Mouse (Mus musculus): ENCODE data around the gene Tet1. TPM values are rescaled to one million over a fixed set of nuclear protein-coding genes. Genes with fewer than 3 reads are reported as not detected.

The Tet1 gene
- polyA plus RNA-seq, 1 experiment from 2014 or later: 6.4 TPM

GRCm38 (mm10) chr10:62865167-62866034 is 43.4 kb downstream of the Tet1 start:
- Histone ChIP-seq H3K4me1 (replicated peaks; ENCODE audit: control insufficient read depth, insufficient read depth) (0 out of 2 replicates have a peak, but pooled peaks cover 2% of the 10 kb centered on the region), H3K9ac (ENCODE audit: low read length) (peak overlapping the region; percentile 66), H3K9me3 (ENCODE audit: control insufficient read depth, low read length) (no peaks in the 10 kb centered on the region), H3K27ac (replicated peaks) (peak overlapping the region; percentile 74), H3K36me3 (ENCODE audit: control insufficient read depth, insufficient read depth, low read length) (no peaks in the 10 kb centered on the region), H3K4me3 (ENCODE audit: low read depth, low read length) (peak overlapping the region; percentile 50), H3K27me3 (ENCODE audit: control insufficient read depth, insufficient read depth, low read length) (no peaks in the 10 kb centered on the region), H3K4me2 (replicated peaks; ENCODE audit: low read depth) (peak overlapping the region; percentile 90)
- TF ChIP-seq EP300 (optimal IDR thresholded peaks at IDR 0.05): no peak
- no peak for TF ChIP-seq CTCF (IDR thresholded peaks at IDR 0.05; ENCODE audit: low read depth)
- ATAC-seq (ENCODE audit: low FRiP score, low TSS enrichment) (peak; percentile 89), DNase-seq (ENCODE audit: low spot score) (peak; percentile 60)
- 1% methylated on average over 28 of the region's 28 CpGs for WGBS

DNA sequence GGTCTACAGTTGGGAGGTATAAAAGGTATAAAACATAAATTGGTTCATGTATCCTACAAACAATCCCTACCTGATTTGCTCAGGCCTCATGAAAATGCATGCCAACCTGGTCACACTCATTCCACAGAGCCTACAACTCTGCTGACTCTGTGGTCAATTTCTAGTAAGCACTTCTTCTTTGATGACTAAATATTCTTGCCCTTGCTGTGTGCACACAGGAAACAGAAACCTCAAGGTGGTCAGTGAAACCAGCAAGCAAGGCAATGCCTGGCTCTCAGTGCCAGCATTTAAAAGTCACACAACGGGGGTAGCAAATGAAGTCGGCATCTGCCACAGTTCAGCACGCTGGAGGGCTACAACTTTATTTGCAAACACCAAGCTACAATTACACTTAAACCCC is 45.2 kb downstream of the Tet1 start:
- Histone ChIP-seq H3K9me3 (ENCODE audit: control insufficient read depth, low read length) (no peaks in the 10 kb centered on the region), H3K27me3 (ENCODE audit: control insufficient read depth, insufficient read depth, low read length) (no peaks in the 10 kb centered on the region), H3K4me2 (replicated peaks; ENCODE audit: low read depth) (peak overlapping the region; percentile 90), H3K4me3 (ENCODE audit: low read depth, low read length) (no peak overlapping the region), H3K4me1 (replicated peaks; ENCODE audit: control insufficient read depth, insufficient read depth) (0 out of 2 replicates have a peak, but pooled peaks cover 2% of the 10 kb centered on the region), H3K27ac (replicated peaks) (no peak overlapping the region), H3K9ac (ENCODE audit: low read length) (no peak overlapping the region), H3K36me3 (ENCODE audit: control insufficient read depth, insufficient read depth, low read length) (no peaks in the 10 kb centered on the region)
- DNase-seq (ENCODE audit: low spot score) (no peak), ATAC-seq (ENCODE audit: low FRiP score, low TSS enrichment) (no peak)
- no peak for TF ChIP-seq EP300 (optimal IDR thresholded peaks at IDR 0.05)
- TF ChIP-seq CTCF (IDR thresholded peaks at IDR 0.05; ENCODE audit: low read depth): no peak
- 45% methylated on average over 3 of the region's 3 CpGs for WGBS

GRCm38 (mm10) chr10:62862435-62862834 is 46.4 kb downstream of the Tet1 start:
- 97% methylated on average over 1 of the region's 1 CpGs for WGBS
- H3K36me3 ChIP-seq (ENCODE audit: control insufficient read depth, insufficient read depth, low read length): no peaks in the 10 kb centered on the region
- H3K4me3 ChIP-seq (ENCODE audit: low read depth, low read length): no peak overlapping the region
- H3K9ac ChIP-seq (ENCODE audit: low read length): no peak overlapping the region
- no peaks in the 10 kb centered on the region for H3K27me3 ChIP-seq (ENCODE audit: control insufficient read depth, insufficient read depth, low read length)
- no peaks in the 10 kb centered on the region for H3K9me3 ChIP-seq (ENCODE audit: control insufficient read depth, low read length)
- TF ChIP-seq CTCF (IDR thresholded peaks at IDR 0.05; ENCODE audit: low read depth) (peak; percentile 58), EP300 (optimal IDR thresholded peaks at IDR 0.05) (no peak)
- no peak for ATAC-seq (ENCODE audit: low FRiP score, low TSS enrichment)
- H3K4me1 ChIP-seq (replicated peaks; ENCODE audit: control insufficient read depth, insufficient read depth): 0 out of 2 replicates have a peak, but pooled peaks cover 2% of the 10 kb centered on the region
- H3K27ac ChIP-seq (replicated peaks): no peak overlapping the region
- no peak for DNase-seq (ENCODE audit: low spot score)
- H3K4me2 ChIP-seq (replicated peaks; ENCODE audit: low read depth): no peak overlapping the region

- Histone ChIP-seq H3K36me3 (ENCODE audit: control insufficient read depth, insufficient read depth, low read length) (no peaks in the 10 kb centered on the region), H3K4me1 (replicated peaks; ENCODE audit: control insufficient read depth, insufficient read depth) (0 out of 2 replicates have a peak, but pooled peaks cover 2% of the 10 kb centered on the region), H3K9ac (ENCODE audit: low read length) (no peak overlapping the region), H3K27me3 (ENCODE audit: control insufficient read depth, insufficient read depth, low read length) (no peaks in the 10 kb centered on the region), H3K4me2 (replicated peaks; ENCODE audit: low read depth) (no peak overlapping the region), H3K4me3 (ENCODE audit: low read depth, low read length) (no peak overlapping the region), H3K27ac (replicated peaks) (no peak overlapping the region), H3K9me3 (ENCODE audit: control insufficient read depth, low read length) (no peaks in the 10 kb centered on the region)
- TF ChIP-seq CTCF (IDR thresholded peaks at IDR 0.05; ENCODE audit: low read depth) (no peak), EP300 (optimal IDR thresholded peaks at IDR 0.05) (no peak)
- ATAC-seq (ENCODE audit: low FRiP score, low TSS enrichment): no peak
- DNase-seq (ENCODE audit: low spot score): no peak
- WGBS: 87% methylated on average over 5 of the region's 5 CpGs
Observed at GRCm38 (mm10) chr10:62858967-62859366, 49.8 kb downstream of the Tet1 start.

DNA sequence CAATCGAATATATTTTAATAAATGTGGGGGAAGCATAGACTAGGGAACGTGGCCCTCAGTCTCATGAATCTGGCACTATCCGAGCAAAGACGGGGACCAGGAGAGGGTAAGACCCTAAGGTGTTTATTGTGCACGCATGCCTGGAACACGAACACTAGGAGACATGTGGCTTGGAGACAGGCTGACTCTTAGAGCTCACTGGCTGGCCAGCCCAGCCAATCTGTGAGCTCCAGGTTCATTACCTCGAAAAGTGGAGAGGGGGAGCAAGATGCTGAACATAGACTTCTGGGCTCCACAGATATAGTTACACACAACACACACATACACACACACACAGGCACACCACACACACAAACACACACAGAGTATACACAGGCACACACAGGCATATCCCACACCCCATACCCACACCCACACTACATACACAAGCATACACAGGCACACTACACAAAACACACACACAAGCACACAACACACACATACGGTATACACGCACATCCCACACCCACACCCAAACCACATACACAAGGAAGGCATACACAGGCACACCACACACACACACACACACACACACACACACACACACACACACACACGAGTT is 52.0 kb downstream of the Tet1 start:
- H3K27ac ChIP-seq (replicated peaks): no peak overlapping the region
- H3K36me3 ChIP-seq (ENCODE audit: control insufficient read depth, insufficient read depth, low read length): no peaks in the 10 kb centered on the region
- WGBS: 71% methylated on average over 10 of the region's 10 CpGs
- ATAC-seq (ENCODE audit: low FRiP score, low TSS enrichment): no peak
- no peak overlapping the region for H3K9ac ChIP-seq (ENCODE audit: low read length)
- no peak for DNase-seq (ENCODE audit: low spot score)
- no peak overlapping the region for H3K4me3 ChIP-seq (ENCODE audit: low read depth, low read length)
- no peak overlapping the region for H3K4me2 ChIP-seq (replicated peaks; ENCODE audit: low read depth)
- H3K9me3 ChIP-seq (ENCODE audit: control insufficient read depth, low read length): no peaks in the 10 kb centered on the region
- no peak for TF ChIP-seq EP300 (optimal IDR thresholded peaks at IDR 0.05)
- no peak for TF ChIP-seq CTCF (IDR thresholded peaks at IDR 0.05; ENCODE audit: low read depth)
- H3K4me1 ChIP-seq (replicated peaks; ENCODE audit: control insufficient read depth, insufficient read depth): no peaks in the 10 kb centered on the region
- H3K27me3 ChIP-seq (ENCODE audit: control insufficient read depth, insufficient read depth, low read length): no peaks in the 10 kb centered on the region

DNA sequence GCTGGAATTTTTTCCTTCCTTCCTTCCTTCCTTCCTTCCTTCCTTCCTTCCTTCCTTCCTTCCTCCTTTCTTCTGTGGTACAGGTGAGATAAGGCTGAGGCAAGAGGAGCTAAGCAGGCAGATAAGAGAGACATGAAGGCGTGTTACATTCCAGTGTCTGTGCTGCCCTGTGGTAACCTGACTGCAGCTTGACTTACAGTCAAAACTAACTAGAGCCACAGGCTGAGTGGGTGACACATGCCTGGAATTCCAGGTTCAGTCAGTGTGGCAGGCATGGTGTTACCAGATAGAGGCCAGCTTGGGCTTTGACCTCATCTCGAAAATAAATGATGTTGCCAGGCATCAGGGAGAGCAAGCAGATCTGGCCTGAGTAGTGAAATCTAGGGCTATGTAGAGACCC is 53.8 kb downstream of the Tet1 start:
- H3K9ac ChIP-seq (ENCODE audit: low read length): no peak overlapping the region
- WGBS: 49% methylated on average over 2 of the region's 2 CpGs
- H3K4me2 ChIP-seq (replicated peaks; ENCODE audit: low read depth): no peak overlapping the region
- ATAC-seq (ENCODE audit: low FRiP score, low TSS enrichment) (no peak), DNase-seq (ENCODE audit: low spot score) (no peak)
- H3K27ac ChIP-seq (replicated peaks): no peak overlapping the region
- no peaks in the 10 kb centered on the region for H3K27me3 ChIP-seq (ENCODE audit: control insufficient read depth, insufficient read depth, low read length)
- no peaks in the 10 kb centered on the region for H3K36me3 ChIP-seq (ENCODE audit: control insufficient read depth, insufficient read depth, low read length)
- H3K4me1 ChIP-seq (replicated peaks; ENCODE audit: control insufficient read depth, insufficient read depth): no peaks in the 10 kb centered on the region
- no peaks in the 10 kb centered on the region for H3K9me3 ChIP-seq (ENCODE audit: control insufficient read depth, low read length)
- TF ChIP-seq EP300 (optimal IDR thresholded peaks at IDR 0.05) (no peak), CTCF (IDR thresholded peaks at IDR 0.05; ENCODE audit: low read depth) (no peak)
- no peak overlapping the region for H3K4me3 ChIP-seq (ENCODE audit: low read depth, low read length)
